Mouse (Mus musculus) ES-E14 (cell line): ENCODE data around the gene Cd2bp2. TPM values are rescaled to one million over a fixed set of nuclear protein-coding genes. Genes with fewer than 3 reads are reported as not detected.

ENCODE experiments used
- DNase-seq: peaks from one replicate; pipeline ENCODE4 v3.0.0-alpha.2; 2013; ENCODE audit warnings: low read depth, low spot score
- H3K27ac ChIP-seq: 2 replicates; pipeline ENCODE4 v1.5.1; 2012; ENCODE audit warnings: low read depth, mild to moderate bottlenecking, low read length, moderate library complexity, mixed read lengths; ENCODE audit not compliant: poor library complexity, insufficient read depth, severe bottlenecking
- H3K36me3 ChIP-seq: 2 replicates; pipeline ENCODE4 v1.6.1; 2012; ENCODE audit warnings: mild to moderate bottlenecking, low read length, moderate library complexity, mixed read lengths; ENCODE audit not compliant: control insufficient read depth, poor library complexity, insufficient read depth, severe bottlenecking
- H3K4me1 ChIP-seq, 2 experiments: fragments of 150-350 bp in 1 of 2; sonication (generic) in 1 of 2; 2 replicates each; pipeline ENCODE4 v1.6.1; 2012; ENCODE audit warnings: low read length in 2 of 2, mild to moderate bottlenecking in 1 of 2, mixed read lengths in 1 of 2; ENCODE audit not compliant: control insufficient read depth in 2 of 2, insufficient read depth in 2 of 2, poor library complexity in 1 of 2
- H3K4me3 ChIP-seq, 2 experiments: fragments of 150-350 bp in 1 of 2; sonication (generic) in 1 of 2; 2 replicates each; pipeline ENCODE4 v1.5.1; 2012; ENCODE audit warnings: low read length in 2 of 2, low read depth in 1 of 2, mild to moderate bottlenecking in 1 of 2, mixed read lengths in 1 of 2; ENCODE audit not compliant: insufficient read depth in 1 of 2, poor library complexity in 1 of 2, severe bottlenecking in 1 of 2
- H3K9ac ChIP-seq: 2 replicates; pipeline ENCODE4 v1.6.1; 2012; ENCODE audit warnings: low read depth, mild to moderate bottlenecking, low read length, mixed read lengths; ENCODE audit not compliant: poor library complexity, insufficient read depth, severe bottlenecking
- H3K9me3 ChIP-seq: fragments of 150-350 bp; sonication (generic); 2 replicates; pipeline ENCODE4 v1.6.1; 2012; ENCODE audit warnings: low read depth, mild to moderate bottlenecking, low read length; ENCODE audit not compliant: control insufficient read depth, insufficient read depth
- CHD2 ChIP-seq: IDR thresholded peaks from 2 replicates; pipeline ENCODE4 v1.6.1; 2014; ENCODE audit warnings: mild to moderate bottlenecking, low read depth, low read length, inconsistent platforms
- HCFC1 ChIP-seq: IDR thresholded peaks from 2 replicates; pipeline ENCODE4 v1.6.1; 2012; ENCODE audit warnings: low read length, inconsistent platforms, borderline replicate concordance; ENCODE audit not compliant: insufficient read depth
- MAFK ChIP-seq: IDR thresholded peaks from 2 replicates; pipeline ENCODE4 v1.6.1; 2014; ENCODE audit warnings: mild to moderate bottlenecking, low read depth, low read length, inconsistent platforms; ENCODE audit not compliant: insufficient read depth
- ZC3H11A ChIP-seq: IDR thresholded peaks from 2 replicates; pipeline ENCODE4 v1.6.1; 2012; ENCODE audit warnings: low read depth, mild to moderate bottlenecking, inconsistent platforms, low read length, borderline replicate concordance
- ZNF384 ChIP-seq: IDR thresholded peaks from 2 replicates; pipeline ENCODE4 v1.6.1; 2012; ENCODE audit warnings: low read depth, low read length, inconsistent platforms
- in situ Hi-C, 2 experiments: fragments of 600-800 bp; cut with MboI; formaldehyde crosslinking; loops; one replicate each; pipeline ENCODE4 v1.15.1; 2025; ENCODE audit warnings: low sequenced_read_pairs in 2 of 2, inconsistent platforms in 1 of 2; ENCODE audit not compliant: unreplicated experiment in 2 of 2
- total RNA-seq: library from RNA; depleted of rRNA; stranded (reverse); fragments of 300-350 nt; gene quantifications from 2 replicates; pipeline ENCODE4 v1.2.3, GENCODE M21; 2012

The Cd2bp2 gene
- total RNA-seq, 1 experiment: 113 TPM

DNA sequence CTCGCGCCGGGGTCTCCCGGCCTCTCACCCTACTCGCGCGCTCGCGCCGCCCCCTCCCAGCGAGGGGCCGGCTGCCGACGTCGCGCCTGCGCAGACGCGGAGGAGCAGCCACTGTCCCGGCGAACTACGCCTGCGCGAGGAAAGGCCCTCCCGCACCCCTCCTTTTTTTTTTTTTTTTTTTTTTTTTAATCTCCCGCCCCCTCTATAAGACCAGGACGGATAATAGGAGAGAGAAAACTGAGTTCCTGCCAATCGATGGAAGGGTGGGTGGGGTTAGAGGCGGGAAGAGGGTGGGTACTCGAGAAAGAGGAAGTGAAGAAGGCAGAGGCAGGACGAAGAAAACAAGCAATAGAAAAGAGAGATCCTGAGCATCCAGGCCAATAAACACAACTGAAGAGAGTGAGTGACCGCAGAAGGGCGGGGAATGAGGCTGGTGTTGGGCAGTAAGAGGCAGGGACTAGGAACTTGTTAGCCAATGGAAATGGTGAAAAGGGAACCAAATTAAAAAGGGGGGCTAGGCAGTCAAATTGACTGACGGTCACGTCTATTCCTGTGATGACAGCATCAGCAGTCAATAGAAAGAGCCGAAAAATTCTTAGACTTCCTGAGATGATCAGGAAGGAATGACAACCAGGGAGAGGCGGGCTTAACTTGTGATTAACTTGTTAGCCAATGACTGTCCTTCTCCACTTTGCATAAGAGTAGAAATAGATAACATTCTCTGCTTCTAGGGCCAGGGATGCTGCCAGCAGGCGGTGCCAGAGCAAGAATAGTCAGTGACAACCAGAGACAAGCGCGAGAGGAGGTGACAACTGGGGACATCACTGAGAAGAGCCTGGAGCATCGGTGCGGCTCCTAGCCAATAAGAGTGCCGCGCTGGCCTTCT lies 12.9 kb upstream of the Cd2bp2 start, which contains the start of gene Mylpf:
Mylpf (plus strand) TSS at position 338 of the 886 bp plus-strand sequence.
- peak within 1 kb of the TSS; percentile 85 for H3K27ac ChIP-seq
- peak; percentile 75 for TF ChIP-seq CHD2
- peak; percentile 99 for TF ChIP-seq ZNF384
- TF ChIP-seq MAFK: no peak
- TF ChIP-seq HCFC1: no peak
- TF ChIP-seq ZC3H11A: no peak
- in situ Hi-C loops: no loop called here
- peak within 1 kb of the TSS; percentile 97 for H3K9ac ChIP-seq
- H3K9me3 ChIP-seq: no peaks in the 10 kb centered on the region
- DNase-seq: peak; percentile 97
- peak within 1 kb of the TSS; percentile 93 to 94 for H3K4me3 ChIP-seq
- peaks cover 11 to 24% of the 10 kb centered on the region in 2 experiments for H3K4me1 ChIP-seq
- H3K36me3 ChIP-seq: peaks cover 7% of the 10 kb centered on the region

DNA sequence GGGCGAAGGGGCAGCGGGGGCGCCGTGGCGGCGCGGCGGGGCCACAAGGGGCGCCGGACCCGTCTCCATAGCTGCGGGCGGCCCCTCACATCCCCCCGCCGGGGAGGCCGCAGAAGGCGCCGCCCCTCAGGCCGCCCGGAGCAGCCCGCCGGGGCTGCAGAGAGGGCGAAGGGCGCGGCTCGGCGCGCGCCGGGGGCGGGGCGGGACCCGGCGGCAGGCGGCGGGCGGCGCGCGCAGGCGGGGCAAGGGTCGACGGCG lies 12.4 kb upstream of the Cd2bp2 start, which contains the start of gene Tbc1d10b:
Tbc1d10b (minus strand) TSS at position 174 of the 258 bp plus-strand sequence.
- H3K4me1 ChIP-seq: peaks cover 9 to 27% of the 10 kb centered on the region in 2 experiments
- in situ Hi-C loops: no loop called here
- peak within 1 kb of the TSS; percentile 93 to 94 for H3K4me3 ChIP-seq
- no peak for TF ChIP-seq MAFK
- no peak for TF ChIP-seq HCFC1
- no peak for TF ChIP-seq ZC3H11A
- TF ChIP-seq CHD2: no peak
- TF ChIP-seq ZNF384: no peak
- peak within 1 kb of the TSS; percentile 97 for H3K9ac ChIP-seq
- no peak for DNase-seq
- peak within 1 kb of the TSS; percentile 85 for H3K27ac ChIP-seq
- no peaks in the 10 kb centered on the region for H3K9me3 ChIP-seq
- peaks cover 11% of the 10 kb centered on the region for H3K36me3 ChIP-seq

DNA sequence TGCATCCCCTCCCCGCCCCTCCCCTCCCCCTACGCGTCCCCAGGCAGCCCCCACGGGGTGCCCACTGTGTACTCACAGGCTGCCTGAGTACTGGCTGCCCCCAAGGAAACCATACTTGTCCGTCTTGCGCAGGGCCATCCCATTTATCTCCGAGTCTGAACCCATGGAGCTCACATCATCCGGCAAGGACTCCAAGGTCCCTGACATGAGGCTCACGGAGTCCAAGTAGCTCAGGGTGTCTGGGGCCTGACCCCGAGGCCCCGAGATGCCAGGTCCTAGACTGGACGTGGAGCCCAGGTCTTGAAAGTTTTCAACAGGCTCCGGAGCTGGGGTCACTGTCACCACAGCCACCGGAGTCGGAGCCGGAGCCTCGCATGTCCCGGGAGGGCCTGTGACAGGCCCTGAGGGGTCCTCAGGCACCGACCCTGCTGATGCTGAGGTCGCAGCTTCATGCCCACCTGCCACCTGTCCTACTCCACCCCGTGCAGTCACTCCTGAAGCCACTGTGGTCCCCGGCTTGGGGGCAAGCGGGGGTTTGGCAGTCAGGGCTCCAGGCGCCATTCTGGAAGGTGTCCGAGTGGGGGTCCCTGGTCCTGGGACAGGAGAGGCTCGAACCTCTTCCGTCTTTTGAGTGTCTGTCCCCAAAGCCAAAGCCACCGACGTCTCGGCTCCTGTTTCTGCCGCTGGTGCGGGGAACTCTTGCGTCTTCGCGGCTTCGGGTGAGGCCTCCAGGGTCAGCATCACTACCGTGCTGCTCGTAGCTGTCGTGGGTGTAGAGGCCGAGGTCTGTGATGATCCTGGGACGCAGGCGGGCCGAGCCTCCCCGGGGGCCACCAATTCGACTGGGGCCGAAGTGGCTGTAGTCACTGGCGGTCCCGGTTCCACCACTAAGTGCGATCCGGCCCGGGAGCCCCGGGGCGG lies 11.8 kb upstream of the Cd2bp2 start:
- in situ Hi-C loops: no loop called here
- no peak for DNase-seq

DNA sequence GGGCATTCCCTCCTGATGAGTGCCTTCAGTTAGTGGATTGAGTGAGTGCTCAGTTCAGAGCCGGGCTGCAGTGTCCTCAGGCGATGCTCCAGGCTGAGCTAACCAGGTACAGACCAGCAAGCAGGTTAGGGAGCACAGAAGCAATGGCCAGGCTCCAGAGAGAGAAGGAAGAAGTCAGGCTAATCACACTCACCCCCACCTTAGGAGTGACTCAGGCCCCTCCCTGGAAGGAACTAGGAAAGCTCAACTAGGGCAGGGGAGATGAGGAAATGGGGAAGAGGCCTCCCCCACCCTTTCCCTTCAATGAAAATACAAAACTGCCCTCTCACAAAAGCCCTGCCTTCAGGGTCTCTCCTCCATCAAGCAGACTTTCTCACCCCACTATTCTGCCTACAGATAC lies 10.8 kb upstream of the Cd2bp2 start:
- Histone ChIP-seq H3K36me3 (peaks cover 20% of the 10 kb centered on the region), H3K4me3 (peak overlapping the region; percentile 93 to 94), H3K4me1 (peaks cover 6 to 24% of the 10 kb centered on the region in 2 experiments), H3K9me3 (no peaks in the 10 kb centered on the region), H3K9ac (peak overlapping the region; percentile 97), H3K27ac (0 out of 2 replicates have a peak overlapping the region, but pooled peaks have one; percentile 8)
- TF ChIP-seq HCFC1: no peak
- in situ Hi-C loops: no loop called here
- DNase-seq: no peak

More for the DNA sequence above, 11.8 kb upstream of the Cd2bp2 start:
- H3K9me3 ChIP-seq: no peaks in the 10 kb centered on the region
- H3K36me3 ChIP-seq: peaks cover 16% of the 10 kb centered on the region
- no peak for TF ChIP-seq ZC3H11A
- no peak for TF ChIP-seq CHD2
- TF ChIP-seq ZNF384: no peak
- TF ChIP-seq MAFK: no peak
- no peak for TF ChIP-seq HCFC1
- peaks cover 6 to 24% of the 10 kb centered on the region in 2 experiments; a peak in 3 of 4 replicates for H3K4me1 ChIP-seq
- H3K27ac ChIP-seq: peak overlapping the region; percentile 85
- peak overlapping the region; percentile 97 for H3K9ac ChIP-seq
- H3K4me3 ChIP-seq: peak overlapping the region; percentile 93 to 94
